Mouse (Mus musculus): ENCODE results near the gene Fancd2.
A peak's percentile ranks its signal among the peaks of the same experiment; 100 is the strongest.

The Fancd2 gene

DNA sequence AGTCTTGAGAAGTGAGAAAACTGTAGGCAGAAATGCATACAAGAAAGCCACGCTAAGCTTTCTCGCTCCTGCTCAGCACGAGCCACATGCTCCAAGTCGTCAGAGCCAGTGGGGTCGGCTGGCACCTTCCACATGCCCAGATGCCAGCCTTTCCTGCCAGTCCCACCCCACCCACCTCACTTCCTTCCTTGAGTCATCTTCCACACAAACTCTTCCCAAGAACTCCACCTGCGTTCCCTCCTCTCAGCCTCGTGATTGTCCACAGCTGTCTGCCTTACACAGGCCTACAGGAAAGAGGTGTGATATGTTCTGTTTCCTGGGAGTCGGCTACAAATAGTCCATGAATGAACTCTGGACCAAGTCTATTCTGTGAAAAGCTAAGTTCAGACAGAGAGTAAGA lies 8.1 kb upstream of the Fancd2 start:
- no peak for DNase-seq

DNA sequence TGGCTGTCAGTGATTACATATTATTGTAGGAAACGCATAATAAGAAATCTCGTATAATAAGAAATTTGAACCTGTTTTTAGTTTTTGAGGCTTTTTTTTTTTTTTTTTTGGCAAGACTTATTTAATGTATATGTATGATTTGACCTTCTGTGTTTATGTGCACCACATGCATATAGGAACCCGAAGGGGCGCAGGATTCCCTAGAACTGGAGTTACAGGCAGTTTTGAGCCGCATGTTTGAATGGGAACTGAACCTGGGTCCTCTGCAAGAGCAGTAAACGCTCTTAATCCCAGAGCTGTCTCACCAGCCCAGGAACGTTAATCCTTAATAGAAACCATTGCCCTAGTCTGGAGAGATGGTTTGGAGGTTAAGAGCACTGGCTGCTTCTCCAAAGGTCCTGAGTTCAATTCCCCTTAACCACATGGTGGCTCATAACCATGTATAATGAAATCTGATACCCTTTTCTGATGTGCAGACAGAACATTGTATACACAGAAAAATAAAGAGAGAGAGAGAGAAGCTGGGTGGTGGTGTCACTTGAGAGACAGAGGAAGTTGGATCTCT lies 440 bp downstream of the Fancd2 start:
- DNase-seq, result no peak

DNA sequence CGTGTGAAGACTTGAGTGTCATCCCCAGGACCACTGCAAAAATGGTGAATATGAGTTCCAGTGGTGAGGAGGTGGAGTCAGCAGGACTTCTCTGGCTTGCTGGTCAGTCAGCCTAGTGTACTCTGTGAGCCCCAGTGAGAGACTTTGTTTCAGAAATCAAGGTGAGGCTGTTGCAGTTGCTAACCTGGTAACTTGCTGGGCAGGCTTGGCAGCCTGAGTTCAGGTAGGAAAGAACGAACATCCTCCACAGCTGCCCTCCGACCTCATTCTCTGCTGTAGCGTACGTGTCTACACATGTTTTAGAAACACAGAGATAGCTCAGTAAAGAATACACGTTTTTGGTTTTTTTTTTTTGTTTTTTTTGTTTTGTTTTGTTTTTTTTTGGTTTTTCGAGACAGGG lies 3.4 kb downstream of the Fancd2 start:
- DNase-seq, result no peak

DNA sequence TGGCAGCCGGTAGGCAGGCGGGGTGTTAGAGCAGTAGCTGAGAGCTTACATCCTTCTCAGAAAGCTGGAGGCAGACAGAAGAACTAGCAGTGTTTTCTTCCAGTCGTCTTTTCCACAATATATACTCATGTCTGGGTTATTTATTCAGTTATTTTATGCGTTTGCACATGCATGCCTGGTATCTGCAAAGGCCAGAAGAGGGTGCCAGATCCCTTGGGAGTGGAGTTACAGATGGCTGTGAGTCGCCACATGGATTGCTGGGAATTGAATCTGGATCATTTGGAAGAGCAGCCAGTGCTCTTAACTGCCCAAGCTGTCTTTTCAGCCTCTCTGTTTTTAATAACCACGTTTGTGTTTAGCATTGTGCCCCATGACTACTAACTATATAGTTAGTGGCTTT lies 10.1 kb downstream of the Fancd2 start:
- no peak for DNase-seq

DNA sequence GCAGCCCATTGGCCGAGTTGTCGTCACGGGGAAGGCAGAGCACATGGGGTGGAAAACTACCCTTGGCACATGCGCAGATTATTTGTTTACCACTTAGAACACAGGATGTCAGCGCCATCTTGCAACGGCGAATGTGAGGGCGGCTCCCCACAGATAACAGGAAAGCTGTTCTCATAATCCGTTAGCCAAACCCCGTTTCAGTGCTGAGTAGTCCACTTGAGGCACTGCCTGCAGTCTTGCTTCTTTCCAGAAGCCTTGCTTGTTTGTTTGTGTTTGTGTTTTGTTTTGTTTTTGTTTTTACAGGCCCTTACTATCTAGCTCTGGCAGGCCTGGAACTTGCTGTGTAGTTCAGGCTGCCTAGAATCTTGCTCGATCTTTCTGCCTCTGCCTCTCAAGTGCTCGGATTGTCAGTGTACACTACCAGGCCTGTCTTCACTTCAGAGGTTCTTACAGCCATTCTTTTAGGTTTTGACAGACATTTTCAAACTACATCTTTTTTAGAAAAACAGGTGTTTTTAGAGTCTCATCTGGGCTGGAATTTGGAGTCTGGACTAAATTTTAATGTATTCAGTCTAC lies 12.5 kb downstream of the Fancd2 start:
- DNase-seq, result no peak

DNA sequence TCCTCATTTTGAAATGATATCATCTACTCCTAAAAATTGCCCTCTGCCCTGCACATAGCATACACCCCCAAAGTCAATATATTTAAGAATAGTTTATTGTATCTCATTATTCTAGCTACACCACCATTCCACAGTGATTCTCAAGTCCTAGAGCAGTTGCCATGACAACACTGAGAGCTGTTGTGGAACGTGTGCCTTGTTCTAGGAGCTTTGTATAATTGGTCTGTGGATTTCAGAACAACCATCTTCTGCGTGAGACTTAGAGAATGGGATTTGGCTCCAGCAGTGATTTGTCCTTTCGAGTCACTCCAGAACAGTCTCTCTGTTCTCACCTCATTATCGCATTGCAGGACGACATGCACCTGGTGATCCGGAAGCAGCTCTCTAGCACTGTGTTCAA lies 28.3 kb downstream of the Fancd2 start:
- DNase-seq, result no peak

DNA sequence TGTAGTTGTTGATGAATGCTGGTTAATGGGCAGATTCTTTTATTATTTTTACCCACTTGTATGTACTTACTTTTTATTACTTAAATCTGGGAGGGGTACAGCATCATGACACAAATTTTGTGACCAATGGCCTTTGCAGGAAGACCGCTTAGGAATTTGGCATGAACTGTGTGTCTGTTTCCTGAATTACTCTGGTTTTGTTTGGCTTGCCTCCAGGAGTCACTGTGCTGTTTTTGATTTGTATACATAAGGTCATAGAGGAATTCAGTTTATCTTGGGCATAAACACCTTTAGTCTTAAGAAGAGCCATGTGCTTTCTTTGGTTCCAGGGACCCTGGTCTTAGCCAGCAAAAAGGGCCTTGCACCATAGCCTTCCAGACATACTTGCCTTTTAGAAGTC lies 33.1 kb downstream of the Fancd2 start:
- no peak for DNase-seq

DNA sequence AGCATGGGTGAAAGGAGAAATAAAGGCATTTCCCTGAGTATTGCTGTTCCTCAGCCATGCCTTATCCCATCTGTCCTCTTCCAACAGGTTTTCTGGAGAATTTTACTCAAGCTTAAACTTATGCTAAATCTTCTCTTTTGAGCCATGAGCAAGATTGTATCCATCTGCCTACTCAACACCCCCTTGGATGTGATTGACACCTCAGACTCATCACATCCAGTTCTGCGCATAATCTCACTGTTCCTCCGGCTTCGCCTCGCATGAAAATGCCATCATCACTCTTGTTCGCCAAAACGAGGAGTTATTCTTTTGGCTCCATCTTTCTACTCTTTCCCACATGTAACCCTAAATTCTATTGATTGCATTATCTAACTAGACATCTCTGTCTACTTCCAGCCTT lies 44.6 kb downstream of the Fancd2 start:
- no peak for DNase-seq

DNA sequence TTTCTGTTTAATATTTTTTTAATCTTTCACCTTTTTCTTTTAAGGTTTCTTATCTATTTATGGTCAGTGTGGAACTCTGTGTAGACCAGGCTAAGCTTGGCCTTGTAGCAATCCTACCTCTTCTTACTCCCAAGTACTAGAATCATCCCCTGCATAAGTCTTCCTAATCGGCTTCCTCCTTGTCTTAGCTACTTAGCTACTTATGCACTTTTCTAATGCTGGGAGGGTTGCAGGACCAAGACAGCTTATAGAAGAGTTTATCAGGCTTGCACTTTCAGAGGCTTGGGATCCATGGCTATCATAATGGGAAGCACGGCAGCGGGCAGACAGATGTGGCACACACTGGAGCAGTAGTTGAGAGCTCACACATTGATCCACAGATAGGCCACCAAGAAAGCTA lies 47.8 kb downstream of the Fancd2 start:
- no peak for DNase-seq

DNA sequence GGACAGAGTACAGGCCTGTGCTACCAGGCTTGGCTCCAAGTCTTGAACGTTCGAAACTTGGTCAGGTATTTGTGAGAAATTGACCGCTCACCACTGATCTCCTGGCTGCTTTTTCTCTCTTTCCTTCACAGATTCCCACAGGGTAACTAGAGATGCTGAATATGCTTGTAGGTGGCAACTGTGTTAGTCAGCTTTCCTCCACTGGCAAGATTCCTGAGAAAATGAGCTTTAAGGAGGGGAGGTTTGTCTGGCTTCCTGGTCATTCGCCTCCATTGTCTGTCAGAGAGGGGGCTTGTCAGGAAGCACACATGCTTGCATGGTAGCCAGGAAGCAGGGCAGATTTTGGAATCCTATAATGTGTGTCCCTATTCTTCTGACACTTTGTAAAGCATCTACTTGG lies 51.5 kb downstream of the Fancd2 start:
- DNase-seq, result no peak

DNA sequence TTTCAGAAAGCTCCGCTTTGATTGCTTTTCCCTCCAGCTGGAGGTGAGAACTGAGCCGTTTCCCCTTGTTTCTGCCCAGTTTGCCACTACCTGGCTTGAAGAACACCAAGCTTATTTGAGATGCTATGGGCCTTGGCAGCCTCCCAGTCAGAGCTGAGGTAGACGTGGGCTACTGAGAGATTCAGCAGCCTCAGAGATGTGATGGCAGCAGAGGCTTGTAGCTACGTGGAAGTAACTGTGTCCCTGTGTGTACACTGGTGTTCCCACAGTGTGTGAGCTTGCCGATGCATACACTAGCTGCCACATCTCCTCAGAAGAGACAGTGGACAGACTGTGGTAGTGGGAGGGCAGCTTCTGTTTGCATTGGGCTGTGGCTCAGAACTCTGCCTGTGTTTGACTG lies 53.6 kb downstream of the Fancd2 start:
- DNase-seq, result no peak

DNA sequence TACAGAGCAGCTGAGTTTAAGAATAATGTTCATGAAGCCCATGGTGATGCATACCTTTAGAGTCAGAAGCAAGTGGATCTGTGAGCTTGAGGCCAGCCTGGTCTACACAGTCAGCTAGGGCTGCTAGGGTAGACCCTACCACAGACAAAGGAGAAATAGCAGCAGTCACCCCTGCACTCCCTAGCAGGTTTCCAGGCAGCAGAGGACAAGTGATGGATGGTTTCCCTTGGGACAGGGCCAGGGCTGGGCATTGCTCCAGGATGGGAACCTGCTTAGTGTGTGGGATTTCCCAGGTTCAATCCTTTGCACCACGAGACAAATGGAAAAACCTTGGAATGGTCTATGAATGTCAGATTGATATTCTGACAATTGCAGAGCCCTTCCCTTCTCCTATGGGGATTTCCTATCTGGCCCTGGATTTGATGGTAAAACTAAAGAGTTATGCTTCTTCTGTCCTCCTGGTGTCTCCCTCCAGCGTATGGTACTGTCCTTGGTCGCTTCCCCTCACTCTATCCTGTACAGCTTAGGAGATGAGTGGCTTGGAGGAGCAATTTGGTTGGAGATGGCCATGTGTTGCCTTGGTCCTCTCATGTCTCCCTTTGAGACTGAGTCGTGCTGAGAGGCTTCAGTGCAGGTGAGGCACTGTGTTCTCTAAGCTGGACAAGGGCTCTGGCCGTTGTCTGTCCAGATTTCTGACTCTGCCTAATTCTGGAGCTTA lies 55.1 kb downstream of the Fancd2 start:
- peak; percentile 49 to 60 for DNase-seq

DNA sequence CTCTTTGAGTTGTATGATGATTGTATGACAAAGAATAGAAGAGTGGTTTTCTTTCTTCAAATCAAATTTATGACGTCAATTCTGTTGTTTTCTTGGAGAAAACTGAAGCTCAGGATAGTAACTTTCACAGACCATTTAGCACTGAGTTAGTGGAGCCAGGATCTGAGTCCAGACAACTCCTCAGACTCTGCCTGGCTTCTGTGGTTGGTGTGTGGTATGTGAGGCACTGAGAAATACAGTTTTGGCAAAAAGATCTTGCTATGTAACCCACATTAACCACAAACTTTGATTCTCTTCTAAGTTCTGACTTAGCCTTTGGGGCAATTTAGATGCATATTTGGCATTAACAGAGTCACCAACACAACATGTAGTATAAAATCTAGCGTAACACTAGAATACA lies 61.2 kb downstream of the Fancd2 start:
- DNase-seq, result no peak

DNA sequence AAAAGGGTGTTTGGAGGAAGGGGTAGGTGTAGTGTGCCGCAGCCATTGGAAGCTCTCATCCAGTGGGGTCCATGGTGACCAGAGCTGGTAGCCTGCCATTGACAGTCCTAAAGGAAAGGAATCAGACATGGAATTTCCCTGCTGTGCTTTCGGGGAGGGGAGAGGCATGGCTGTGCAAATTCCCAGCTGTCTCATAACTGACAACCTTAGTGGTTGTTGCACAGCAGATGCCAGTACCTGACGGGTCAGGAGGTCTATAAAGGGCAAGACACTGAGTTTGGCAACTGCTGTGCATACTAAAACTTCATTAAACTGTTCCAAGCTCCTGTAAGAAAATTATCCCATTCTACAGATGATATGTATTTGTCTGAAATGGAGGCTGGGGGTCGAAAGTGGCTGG lies 66.5 kb downstream of the Fancd2 start:
- DNase-seq, result no peak

DNA sequence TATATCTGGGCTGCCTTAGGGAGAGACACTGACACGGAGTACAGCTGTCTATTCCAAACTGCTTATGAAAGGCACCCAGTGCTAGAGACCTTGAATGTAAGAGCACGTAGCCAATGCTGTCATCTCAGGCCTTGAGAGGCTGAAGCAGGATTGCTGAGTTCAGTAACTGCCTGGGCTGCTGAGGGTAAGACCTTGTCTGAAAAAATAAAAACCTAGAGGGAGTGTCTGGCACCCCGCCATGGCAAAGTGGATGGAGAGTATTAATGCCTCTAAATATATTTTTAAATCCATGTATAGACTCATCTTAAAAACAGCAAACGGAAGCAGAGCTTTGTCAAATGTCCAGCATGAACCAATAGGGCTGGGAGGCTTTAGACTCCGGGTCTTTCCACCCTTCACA lies 68.4 kb downstream of the Fancd2 start:
- no peak for DNase-seq

DNA sequence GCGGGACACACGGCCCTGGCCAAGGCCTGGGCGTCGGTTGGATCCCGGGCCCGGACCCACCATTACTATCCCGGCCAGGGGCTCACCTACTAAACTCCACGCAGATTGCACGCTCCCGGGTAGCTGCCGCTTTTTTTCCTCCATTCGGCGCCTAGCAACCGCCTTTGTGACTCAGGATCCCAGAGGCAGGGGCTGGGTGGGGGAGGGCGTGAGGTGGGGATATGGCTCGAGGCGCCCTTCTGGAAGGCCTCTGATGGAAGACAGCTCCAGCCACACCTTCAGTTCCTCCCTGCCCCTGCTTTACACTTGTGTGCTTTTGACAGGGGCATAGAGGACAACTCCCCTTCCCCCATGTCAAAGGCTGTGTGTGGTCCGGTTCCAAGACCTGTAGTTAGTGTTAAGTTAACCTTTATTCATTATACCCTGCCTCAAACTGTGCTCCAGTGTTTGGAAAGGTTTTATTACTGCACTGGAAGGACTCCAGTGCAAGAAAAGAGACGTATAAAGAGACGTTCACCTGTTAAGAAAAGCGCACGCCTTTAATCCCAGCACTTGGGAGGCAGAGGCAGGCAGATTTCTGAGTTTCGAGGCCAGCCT lies 69.2 kb downstream of the Fancd2 start, which contains the start of gene Fancd2os:
TSS of gene Fancd2os (minus strand) at position 173 of the 597 bp plus-strand sequence.
- DNase-seq, result no peak

DNA sequence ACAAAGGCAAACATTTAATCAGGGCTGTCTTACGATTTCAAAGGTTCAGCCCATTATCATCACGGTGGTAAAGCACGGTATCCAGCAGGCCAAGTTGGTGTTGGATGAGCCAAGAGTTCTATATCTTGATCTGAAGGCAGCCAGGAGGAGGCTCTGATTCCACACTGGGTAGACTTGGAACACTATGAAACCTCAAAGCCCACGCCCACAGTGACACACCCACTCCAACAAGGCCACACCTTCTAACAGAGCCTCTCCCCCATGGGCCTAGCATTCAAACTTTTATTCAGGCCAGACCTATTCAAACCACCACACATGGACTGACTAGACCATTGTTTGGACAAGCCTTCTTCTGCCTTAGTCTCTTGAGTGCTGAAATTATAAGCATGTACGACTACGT lies 71.3 kb downstream of the Fancd2 start:
- DNase-seq, result no peak

DNA sequence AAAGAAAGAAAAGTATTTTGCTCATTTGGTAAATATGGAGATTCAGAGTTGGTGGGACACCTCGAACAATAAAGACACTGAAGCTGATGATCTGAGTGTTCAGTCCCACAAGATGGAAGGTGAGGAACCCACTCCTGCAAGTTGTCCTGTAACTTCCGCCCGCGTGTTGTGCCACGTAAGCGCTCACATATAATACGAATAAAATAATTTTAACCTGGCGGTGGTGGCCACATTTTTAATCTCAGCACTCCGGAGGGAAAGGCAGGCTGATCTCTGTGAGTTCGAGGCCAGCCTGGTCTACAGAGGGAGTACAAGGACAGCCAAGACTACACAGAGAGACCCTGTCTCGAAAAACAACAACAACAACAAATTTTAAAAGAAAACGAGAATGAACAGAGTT lies 72.5 kb downstream of the Fancd2 start:
- no peak for DNase-seq

DNA sequence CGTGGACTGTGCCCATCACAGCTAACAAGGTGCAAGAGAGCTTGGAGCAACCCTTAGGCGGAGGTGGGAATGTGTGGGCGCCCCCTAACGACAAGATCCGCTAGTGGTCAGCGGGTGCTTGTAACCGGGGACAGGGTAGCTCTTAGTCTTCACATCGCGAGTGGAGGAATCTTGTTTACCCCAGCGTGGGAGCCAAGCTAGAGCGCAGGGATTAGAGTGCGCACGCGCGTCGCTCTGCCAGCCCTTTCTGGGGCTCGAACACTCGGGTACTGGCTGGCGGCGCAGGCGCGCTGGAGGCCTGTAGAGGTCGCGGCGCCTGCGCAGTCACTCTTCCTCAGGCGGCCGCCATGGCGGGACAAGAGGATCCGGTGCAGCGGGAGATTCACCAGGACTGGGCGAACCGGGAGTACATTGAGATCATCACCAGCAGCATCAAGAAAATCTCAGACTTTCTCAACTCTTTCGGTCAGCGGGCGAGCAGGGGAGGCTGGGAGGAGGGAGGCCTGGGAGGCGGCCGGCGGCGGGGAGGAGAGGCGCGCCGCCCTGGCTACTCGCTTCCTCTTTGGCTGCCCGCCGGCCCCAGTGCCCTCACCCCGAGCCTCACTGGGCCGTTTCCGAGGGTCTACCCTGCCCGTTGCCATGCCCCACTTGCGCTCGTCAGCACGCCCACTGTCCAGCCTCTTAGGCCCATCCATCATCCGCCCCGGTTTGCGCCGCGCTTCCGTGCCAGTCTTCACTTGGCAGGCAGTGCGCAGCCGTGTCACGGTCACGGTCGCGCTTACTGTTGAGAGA lies 73.1 kb downstream of the Fancd2 start, which contains the start of gene Brk1:
TSS of gene Brk1 (plus strand) at position 341 of the 792 bp plus-strand sequence.
- DNase-seq, result peak; percentile 89 to 91

DNA sequence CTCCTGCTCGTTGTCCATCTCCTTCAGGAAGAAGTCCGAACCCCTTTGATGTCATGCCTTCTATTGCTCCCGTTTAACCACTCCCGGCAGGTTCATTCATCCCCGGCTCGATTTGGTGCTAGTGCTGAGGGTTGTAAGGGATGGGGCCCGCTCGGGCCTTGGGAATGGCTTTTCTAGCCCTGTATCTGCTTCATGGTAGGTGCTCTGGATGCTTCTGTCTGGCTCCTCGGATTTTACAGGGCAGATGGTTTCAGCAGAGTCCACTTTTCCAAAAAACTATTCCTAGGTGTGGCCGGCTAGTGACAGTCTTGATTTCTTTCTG lies 73.7 kb downstream of the Fancd2 start:
- DNase-seq, result no peak

DNA sequence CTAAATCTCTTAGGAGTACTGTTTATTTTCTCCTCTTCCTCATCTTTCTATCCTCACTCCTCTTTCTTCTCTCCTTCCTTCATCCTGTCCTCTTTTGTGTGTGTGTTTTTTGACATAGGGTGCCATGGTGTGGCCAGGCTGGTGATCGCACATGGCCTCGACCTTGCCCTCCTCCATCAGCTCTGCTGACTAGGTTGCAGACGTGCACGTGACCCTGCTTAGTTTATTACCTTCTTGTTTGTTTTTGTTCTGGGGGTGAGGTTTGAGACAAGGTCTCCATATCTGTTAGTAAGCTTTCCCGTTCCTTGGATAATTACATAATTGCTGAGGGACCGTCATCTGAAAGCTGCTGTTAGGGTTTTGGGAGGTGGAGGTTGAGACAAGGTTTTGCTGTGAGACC lies 77.4 kb downstream of the Fancd2 start:
- DNase-seq, result no peak

DNA sequence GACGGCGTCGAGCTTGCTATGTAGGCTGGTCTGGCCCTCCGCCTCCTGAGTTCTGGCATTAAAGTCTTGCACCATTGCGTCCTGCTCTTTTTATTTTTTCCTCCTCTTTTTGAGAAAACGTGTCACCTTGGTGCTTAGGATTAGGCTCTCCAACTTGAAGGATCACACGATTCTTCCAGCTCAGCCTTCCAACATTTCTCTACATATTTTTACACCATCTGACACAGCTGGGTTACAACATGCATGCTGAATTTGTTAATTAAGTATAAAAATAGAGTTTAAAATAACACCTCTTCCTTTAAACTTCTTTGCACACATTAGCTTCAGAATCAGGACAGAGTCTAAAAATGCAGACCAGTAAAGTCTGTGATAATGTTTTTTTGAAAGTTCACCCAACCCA lies 77.8 kb downstream of the Fancd2 start:
- DNase-seq, result no peak

DNA sequence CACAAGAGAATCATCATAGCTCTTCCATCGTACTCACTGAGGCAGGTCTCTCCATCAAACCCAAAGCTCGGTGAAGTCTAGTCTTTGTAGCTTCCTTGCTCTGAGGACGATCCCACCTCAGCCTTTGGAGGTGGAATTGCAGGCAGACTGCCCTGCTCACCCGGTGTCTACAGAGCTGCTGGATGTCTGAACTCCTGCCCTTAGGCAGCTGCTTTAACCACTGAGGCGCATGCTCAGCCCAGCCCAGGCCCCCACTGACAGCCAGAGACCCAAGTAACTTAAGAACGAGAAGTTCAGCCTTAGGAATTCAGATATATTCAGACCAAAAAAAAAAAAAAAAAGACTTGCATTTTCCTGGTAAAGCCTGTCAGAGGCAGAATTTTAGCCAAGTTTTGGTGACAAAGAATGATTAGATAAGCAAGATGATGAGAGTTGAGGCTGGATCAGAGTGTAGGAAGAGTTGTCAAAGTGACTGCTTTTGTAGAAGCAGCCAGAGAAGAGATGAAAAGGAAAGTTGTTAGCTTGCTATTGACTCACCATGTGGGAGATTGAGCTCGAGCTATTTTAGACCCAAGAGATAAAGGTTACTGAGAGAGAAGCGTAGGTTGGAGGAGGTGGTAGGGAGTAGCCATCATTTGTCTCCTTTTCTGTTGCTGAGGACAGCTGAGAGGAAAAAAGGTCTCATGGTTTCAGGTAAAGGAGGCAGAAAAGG lies 80.9 kb downstream of the Fancd2 start:
- no peak for DNase-seq

Data from lung, postnatal 4 days (tissue).